Mouse (Mus musculus) small intestine, adult 2 months (tissue): ENCODE data around the gene Slc1a7.
A peak's percentile ranks its signal among the peaks of the same experiment; 100 is the strongest.

ENCODE experiments used
- CTCF ChIP-seq: fragments of 200-500 bp; IDR thresholded peaks from 2 replicates; pipeline ENCODE4 v1.5.1; 2012; ENCODE audit warnings: low read depth, mild to moderate bottlenecking, control low read depth, inconsistent platforms, low read length, moderate library complexity, mixed read lengths; ENCODE audit not compliant: insufficient replicate concordance, insufficient read length; ENCODE audit errors: extremely low read depth
- POLR2A ChIP-seq: fragments of 200-500 bp; IDR thresholded peaks from 2 replicates; pipeline ENCODE4 v1.6.1; 2012; ENCODE audit warnings: low read depth, mild to moderate bottlenecking, control low read depth, inconsistent platforms, low read length, moderate library complexity

GRCm38 (mm10) chr4:107937338-107937737, 30.8 kb upstream of the Slc1a7 start:
- TF ChIP-seq POLR2A (no peak), CTCF (peak; percentile 63; the same call in 1 of the 2 replicates)
